Mouse (Mus musculus): ENCODE results near the gene Pcnp.

DNA sequence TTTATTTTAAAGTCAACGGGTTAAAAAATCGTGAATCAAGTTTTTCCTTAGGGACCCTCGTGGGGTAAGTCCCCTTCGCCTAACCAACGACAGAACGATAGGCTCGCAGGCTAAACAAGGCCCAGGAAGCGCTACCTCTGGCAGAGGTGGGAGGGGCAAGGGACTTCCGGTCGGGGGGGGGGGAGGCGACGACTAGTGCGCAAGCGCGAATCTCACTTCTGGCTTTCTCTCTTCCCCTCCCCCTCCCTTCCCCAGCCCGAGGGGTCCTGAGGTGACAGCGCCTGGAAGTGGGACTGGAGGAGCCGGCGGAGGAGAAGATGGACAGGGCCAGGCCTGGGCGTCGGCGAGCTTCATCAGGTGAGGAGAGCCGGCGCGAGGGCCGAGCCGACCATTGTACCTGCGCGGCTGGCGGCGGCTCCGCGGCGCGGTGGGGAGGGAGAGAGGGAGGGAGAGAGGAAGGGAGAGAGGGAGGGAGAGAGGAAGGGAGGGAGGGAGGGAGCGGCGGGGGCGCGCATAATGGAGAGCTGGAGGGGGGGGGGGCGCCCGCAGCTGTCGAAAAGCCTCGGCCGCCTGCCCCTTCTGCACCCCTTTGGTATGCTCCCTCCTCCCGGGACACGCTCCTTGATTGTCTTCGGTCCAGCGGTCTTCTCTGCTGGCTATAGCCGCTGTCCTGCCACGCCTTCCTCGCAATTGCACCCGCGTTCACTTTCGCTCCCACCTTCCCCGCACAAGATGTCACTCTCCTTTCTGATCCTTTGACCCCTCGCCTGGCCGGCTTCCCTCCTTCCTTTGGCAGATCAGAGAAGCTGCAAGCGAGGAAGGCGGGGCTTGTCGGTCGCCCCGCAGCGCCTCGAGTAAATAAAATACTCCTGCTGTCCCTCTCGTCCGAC lies 45.9 kb upstream of the Pcnp start:
- TF ChIP-seq JUND (IDR thresholded peaks at IDR 0.05; ENCODE audit: low read depth, low read length) (no peak), HCFC1 (IDR thresholded peaks at IDR 0.05; ENCODE audit: low read depth, low read length) (peak; percentile 82), CTCF (IDR thresholded peaks at IDR 0.05 in 2 of 3, conservative IDR thresholded peaks at IDR 0.05 in 1 of 3; ENCODE audit: control insufficient read depth in 1 of 3, insufficient read depth in 1 of 3, low read depth in 2 of 3, low read length in 3 of 3, poor library complexity in 1 of 3, severe bottlenecking in 1 of 3) (no peak), RCOR1 (IDR thresholded peaks at IDR 0.05; ENCODE audit: low read depth, low read length) (no peak), RAD21 (IDR thresholded peaks at IDR 0.05; ENCODE audit: low read depth, low read length) (no peak), POLR2A (IDR thresholded peaks at IDR 0.05; ENCODE audit: control insufficient read depth in 1 of 2, insufficient read depth in 1 of 2, low read depth in 1 of 2, low read length in 2 of 2, poor library complexity in 1 of 2) (peak; percentile 35 to 71; a peak in 3 of 4 replicates), BHLHE40 (IDR thresholded peaks at IDR 0.05; ENCODE audit: borderline replicate concordance, low read depth, low read length) (0 out of 2 replicates have a peak, but pooled peaks have one; percentile 21), CHD1 (IDR thresholded peaks at IDR 0.05; ENCODE audit: low read depth, low read length) (0 out of 2 replicates have a peak, but pooled peaks have one; percentile 28), TBP (IDR thresholded peaks at IDR 0.05; ENCODE audit: low read depth, low read length) (no peak), ZC3H11A (IDR thresholded peaks at IDR 0.05; ENCODE audit: low read depth, low read length) (no peak)

All from MEL (cell line).